Mouse (Mus musculus) cerebellum, adult 2 months (tissue): ENCODE measurements at regions not wholly inside any gene's neighbourhood (a gene's known extent, or its start where the extent isn't known, plus 50 kb on each side); places are given as distances from the start of the nearest gene placed in this dataset.

Experiments used
- CTCF ChIP-seq: fragments of 200-500 bp; IDR thresholded peaks from 2 replicates; pipeline ENCODE4 v1.5.1; 2011; ENCODE audit warnings: low read depth, mild to moderate bottlenecking, control low read depth, low read length, moderate library complexity, borderline replicate concordance; ENCODE audit not compliant: insufficient read depth
- POLR2A ChIP-seq: fragments of 200-500 bp; IDR thresholded peaks from 2 replicates; pipeline ENCODE4 v1.6.1; 2011; ENCODE audit warnings: low read length, control low read depth, borderline replicate concordance; ENCODE audit not compliant: insufficient read depth

DNA sequence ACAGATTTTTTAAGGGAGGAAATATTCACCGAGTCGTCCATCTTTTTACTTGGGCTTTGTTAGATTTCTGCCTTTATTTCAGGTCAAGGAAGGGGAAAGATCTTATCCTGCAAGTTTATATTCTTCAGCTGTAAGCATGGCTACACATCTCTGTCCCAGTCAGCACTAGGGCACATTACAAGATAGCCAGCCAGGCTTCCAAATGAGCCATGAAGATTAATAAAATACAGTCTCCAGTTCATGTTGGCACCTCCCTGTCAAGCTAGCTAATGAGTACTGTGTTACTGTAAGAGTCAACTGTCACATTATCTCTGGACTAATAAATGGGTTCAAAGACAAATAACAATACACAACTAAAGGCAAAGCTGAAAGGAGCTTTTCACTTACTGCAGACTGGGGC is 166.6 kb downstream of the Rpl36a-ps1 start:
- TF ChIP-seq POLR2A (no peak), CTCF (no peak)
